Mouse (Mus musculus) erythroblast, embryonic 14.5 days (primary cell): ENCODE data around the gene Olfr1382.

Experiments used
- GATA1 ChIP-seq: IDR thresholded peaks from 2 replicates; pipeline ENCODE4 v1.6.1; 2012; ENCODE audit warnings: low read length, inconsistent platforms, mixed read lengths
- TAL1 ChIP-seq: IDR thresholded peaks from 3 replicates; pipeline ENCODE4 v1.6.1; 2012; ENCODE audit warnings: low read length, inconsistent platforms, mixed read lengths

GRCm38 (mm10) chr11:49532761-49533160, 4.7 kb downstream of the Olfr1382 start:
- no peak for TF ChIP-seq GATA1
- no peak for TF ChIP-seq TAL1
